Mouse (Mus musculus): Measurements from ENCODE around the gene Pde1c.

Pde1c gene

DNA sequence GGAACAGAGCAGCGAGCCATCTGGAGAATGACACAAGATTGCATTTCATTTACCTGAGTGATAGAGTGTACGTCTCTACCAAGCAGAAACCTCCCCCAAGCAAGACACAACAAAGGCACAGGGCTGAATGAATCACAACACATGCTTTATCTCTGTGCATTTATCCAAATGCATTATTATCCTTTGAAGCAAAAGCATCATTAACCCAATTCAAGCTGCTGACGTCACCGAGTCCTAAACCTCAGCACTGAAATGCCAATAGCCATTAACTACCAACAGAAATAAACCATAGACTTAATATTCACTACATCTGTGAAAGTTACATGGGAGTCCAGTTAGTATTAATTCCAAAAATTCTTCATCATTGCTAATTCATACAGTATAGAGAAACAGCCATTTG lies 127.4 kb downstream of the Pde1c start:
- DNase-seq: no peak

- no peak for DNase-seq
Measured at GRCm38 (mm10) chr6:56425846-56426245, 143.1 kb downstream of the Pde1c start.

DNA sequence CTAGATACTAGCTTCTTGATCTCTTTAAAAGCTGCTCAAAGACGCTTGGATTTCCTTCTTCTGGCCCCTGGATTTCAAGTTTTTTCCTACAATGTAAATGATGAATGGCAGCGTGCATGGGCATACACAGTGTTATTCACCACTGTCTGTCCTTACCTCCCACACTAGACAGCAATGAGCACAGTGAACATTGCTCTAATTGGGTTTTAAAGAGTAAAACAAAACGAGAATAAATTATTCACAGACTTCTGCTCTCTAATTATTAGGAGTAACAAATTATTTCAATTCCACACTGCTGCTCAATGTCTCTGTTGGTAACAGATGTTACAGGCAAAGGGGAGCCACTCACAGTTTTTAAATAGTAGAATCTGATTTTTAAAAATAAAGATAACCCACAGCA lies 146.0 kb downstream of the Pde1c start:
- DNase-seq: no peak

GRCm38 (mm10) chr6:56416191-56416590 lies 152.7 kb downstream of the Pde1c start:
- no peak for DNase-seq

GRCm38 (mm10) chr6:56389178-56389577 lies 179.7 kb downstream of the Pde1c start:
- no peak for DNase-seq

GRCm38 (mm10) chr6:56376359-56376758 lies 192.5 kb downstream of the Pde1c start:
- DNase-seq: no peak

DNA sequence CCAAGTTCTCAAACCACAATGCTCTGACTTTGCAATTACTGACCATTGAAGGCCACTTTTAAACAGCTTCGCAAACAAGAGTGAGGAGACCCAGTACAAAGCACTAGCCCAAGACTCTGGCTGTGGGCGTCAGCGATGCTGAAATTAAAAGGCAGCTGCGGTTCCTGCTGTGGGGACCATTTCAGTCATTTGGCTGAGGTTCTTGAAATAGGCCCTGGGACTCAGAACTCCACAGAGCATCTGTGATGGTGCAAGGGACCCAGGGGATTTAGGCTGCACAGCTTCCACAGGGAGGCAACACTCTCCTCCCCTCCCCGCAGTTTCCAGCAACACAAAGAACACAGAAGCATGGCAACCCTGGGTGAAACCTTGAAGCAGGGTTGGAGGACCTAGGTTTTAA lies 194.7 kb downstream of the Pde1c start:
- DNase-seq: no peak

- DNase-seq: no peak
Measured at GRCm38 (mm10) chr6:56373753-56374152, 195.2 kb downstream of the Pde1c start.

DNA sequence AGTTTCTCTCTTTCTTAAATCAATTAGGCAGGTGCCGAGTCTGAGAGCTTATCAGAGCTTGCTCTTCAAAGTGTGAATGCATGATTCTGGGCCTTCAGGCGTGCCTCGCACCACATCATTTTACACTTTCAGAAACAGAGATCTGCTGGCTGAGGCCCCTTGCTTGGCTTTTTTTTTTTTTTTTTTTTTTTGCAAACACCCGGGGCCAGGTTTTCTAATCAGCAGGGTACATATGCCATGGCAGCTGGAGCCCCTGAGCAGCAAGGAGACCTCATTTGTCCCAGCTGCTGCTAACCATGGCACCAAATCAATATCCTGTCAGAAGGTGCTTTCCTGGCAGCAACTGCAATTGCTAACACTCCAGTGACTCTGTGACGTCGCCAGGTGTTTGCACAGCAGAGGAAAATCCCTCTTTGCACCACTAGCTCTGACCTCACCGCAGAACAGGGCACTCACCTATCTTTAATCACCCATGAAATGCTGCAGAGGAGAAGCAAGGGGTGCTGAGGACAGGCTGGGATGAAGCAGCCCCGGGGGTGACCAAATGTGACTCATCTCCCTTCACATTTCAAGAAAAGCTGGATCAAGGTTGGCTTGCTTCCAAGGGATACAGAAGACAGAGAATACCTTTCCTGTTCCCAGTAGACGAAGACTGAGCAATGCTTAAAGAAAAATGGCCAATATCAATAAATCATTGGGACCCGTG lies 195.7 kb downstream of the Pde1c start:
- DNase-seq: peak in 1 of 2 experiments; percentile 9

- no peak for DNase-seq
Measured at GRCm38 (mm10) chr6:56369462-56369861, 199.4 kb downstream of the Pde1c start.

- no peak for DNase-seq
Measured at GRCm38 (mm10) chr6:56368116-56368515, 200.8 kb downstream of the Pde1c start.

DNA sequence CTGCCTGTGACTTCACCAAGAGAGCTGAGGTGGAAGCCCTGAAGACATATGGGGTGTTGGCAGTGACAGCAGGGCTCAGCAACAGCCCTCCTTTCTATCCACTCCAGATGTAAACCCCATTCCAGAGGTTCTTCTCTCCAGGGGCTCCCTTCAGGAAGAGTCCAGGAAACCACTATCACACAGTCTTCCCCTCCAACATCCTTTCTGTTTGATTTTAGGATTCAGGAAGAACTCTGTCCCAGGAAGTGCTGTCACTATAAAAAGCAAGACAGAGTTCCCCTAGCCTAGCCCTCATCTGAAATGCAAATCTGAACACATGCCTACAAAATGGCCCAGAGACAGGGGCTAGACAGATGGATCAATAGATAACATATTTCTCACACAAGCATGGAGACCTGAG lies 201.6 kb downstream of the Pde1c start:
- no peak for DNase-seq

DNA sequence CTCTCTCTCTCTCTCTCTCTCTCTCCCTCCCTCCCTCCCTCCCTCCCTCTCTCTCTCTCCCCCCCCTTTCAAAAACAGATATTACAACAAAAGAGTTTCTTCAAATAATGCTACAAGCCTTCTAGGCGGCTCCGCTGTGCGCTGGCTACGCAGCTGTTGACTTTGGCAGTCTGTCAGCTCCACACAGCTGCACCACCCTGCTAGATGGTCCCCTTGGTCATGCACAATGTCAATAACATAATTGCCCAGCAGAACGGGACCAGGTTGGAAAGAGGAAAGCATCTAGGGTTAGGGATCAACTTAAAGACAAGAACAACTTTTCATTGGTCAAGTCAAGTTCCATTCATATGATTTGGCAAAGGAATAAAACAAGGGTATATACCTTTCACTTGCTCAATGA lies 206.3 kb downstream of the Pde1c start:
- peak in 1 of 2 experiments; percentile 7 for DNase-seq

GRCm38 (mm10) chr6:56362128-56362545 lies 206.8 kb downstream of the Pde1c start:
- DNase-seq: no peak

DNA sequence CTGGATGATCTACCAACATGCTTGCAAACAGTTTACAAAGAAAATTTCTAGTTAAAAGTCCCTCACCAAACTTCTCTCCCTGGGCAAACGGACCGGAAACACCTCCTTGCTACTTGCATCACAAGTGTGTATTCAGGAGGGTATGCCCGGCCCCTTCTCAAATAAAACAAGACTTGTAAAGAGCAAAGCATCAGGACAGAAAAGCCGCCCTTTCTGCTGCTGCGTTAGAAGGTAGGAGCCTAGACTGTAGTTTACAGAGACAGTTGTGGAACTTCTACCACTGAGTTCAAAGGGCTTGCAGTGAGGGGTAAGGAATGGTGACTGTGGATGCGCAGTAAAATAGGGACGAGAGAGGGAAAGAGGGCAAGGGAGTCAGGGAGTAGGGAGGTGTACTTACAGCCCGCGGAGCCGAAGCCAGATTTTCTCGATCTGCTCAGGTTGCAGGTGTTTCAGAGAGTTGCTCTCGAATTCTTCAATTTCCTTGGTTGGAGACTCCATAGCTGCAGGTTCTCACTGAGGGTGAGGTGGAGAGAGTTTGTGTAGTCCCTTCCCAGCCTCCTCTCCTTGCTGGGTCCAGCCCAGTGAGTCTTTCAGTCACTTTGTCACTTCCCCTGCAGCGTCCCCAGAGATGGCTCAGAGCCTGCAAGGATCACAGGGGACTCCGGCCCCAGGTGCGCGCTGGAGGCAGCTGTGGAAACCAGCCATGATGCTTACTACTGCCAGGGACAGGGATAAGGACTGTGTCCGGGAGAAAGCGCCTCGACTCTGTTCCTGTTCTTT lies 207.4 kb downstream of the Pde1c start:
- no peak for DNase-seq

- no peak for DNase-seq
Measured at GRCm38 (mm10) chr6:56360086-56360485, 208.8 kb downstream of the Pde1c start.

DNA sequence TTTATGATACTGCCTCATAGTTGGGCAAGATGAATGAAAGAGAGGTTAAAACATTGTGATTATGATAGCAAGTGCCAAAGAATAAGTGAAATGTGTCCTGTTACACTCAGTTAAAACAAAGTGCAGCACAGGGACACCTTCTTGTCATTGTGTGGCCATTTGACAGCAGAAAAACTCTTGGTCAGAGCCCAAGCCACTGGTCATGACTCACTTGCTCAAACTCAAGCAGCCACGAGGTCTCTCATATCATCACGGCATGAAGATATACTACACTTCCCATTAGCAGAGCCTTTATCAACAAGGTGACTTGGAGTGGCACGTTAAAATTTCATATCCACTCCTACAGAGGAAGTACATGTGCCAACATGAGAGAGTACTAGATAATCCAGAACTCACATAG lies 209.8 kb downstream of the Pde1c start:
- DNase-seq: no peak

GRCm38 (mm10) chr6:56347207-56347606 lies 221.7 kb downstream of the Pde1c start:
- no peak for DNase-seq

- DNase-seq: no peak
Measured at GRCm38 (mm10) chr6:56345082-56345481, 223.8 kb downstream of the Pde1c start.

DNA sequence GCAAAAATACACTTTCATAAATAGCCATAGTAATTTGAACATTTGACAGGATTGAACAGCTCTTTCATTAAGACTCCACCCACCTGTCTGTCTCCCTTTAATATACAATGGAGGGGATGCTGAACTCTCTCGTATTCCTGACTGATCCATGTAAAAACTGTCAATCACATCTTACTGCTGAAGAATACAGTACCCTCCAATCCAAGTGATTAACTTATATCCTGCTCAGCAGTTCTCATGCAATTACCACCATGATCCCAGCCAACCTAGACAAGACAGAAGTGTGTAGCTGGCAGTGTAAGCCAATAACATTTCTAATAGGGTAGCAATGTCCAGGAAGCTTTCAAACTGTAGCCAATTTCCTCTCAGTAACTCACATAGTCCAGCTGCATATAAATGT lies 226.9 kb downstream of the Pde1c start:
- DNase-seq: no peak

DNA sequence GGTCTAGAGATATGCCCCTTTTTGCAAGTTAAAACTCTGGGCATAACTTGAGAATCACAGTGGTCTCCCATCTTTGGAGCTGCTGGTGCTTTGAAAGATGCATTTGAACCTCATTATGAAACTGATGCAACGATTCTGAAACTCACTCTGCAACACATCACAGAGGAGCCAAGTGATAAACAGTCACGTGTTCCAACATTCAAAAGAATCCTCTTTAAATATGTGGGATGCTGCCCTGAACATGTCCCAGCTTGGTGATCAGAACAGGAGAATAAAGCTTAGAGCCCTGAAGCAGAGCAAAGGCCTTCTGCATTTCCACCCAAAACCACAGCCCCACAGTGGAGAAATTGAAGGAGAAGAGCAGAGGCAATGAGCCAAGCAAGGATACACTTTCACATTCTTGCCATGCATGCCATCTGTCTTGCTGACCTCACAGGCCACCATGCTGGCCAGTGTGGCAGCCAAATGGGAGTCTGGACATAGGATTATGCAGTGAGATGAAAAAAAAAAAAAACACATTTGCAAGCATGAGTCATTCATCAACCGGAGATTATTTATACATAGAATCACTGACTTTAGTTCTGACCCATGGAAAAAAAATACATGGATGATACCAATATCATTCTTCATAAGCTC lies 233.0 kb downstream of the Pde1c start:
- no peak for DNase-seq

GRCm38 (mm10) chr6:56332149-56332548 lies 236.8 kb downstream of the Pde1c start:
- no peak for DNase-seq

GRCm38 (mm10) chr6:56331432-56331831 lies 237.5 kb downstream of the Pde1c start:
- no peak for DNase-seq

DNA sequence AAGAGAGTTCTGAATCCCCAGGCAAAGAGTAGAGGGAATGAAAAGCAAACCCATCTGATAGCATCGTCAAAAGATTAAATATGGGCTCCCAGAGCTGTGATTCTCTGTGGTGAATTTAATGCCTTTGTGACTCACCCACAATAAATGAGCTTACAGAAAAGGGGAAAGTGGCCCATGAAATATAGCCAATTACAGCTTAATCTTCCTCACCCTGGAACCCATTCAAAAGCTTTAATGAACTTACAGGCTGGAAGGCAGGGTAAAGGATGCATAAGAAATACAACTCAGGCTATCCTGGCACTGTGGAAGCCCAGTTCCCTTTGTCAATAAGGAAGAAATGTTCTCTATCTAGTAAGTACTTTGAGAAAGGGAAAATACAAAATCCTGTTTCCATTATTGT lies 240.8 kb downstream of the Pde1c start:
- no peak for DNase-seq

Measured in lung, adult 18-20 months (tissue).